Mouse (Mus musculus): ENCODE results near the gene Ldb2.
A peak's percentile ranks its signal among the peaks of the same experiment; 100 is the strongest.

The Ldb2 gene

DNA sequence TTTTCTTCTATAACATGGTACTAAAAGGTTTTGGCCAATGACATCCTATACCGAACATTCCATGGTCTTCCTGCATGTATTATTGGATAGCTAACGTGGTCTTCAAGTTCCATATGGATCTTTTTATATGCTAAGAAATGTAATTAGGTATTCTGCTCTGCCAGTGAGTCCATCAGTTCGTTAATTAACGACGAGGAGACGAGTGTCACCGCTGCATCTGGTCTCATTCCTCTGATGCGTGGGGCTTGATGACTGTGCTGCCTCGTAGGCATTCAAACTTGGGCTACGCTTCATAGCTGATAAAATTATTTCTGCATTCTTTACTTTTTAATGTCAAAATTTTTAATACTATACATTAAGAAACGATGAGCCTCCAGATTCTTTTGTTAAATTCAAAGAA is 251.0 kb downstream of the Ldb2 start:
- DNase-seq (ENCODE audit: low spot score in 2 of 2), result no peak

DNA sequence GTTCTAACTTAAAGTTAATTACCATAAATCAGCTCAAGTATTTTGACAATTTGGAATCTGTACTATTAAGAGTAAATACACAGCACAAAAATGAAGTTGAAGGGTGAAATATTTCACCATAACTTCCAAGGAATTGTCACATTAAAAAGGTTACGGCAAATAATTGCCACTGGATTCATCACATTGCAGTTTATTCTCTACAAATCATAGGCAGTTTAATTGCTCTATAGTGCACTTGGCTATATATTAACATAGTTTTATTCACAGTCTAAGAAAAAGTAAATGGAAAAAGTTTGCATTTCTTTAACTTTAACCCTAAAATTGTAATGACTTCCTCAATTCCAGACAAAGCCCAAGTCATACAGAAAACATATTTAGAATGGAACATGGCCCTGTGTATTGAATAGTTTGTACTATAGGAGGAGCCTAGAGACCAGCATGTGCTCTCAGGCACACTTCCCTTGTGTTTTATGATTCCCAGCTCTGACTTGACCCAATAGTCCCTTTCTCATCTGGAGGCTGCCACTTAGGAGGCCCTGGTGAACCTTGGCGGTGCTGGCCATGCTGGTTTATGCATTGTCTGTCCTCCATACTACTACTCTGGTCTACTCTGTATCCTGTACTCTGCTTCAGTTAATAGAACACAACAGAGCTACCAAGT is 255.9 kb downstream of the Ldb2 start:
- DNase-seq (ENCODE audit: low spot score in 2 of 2), result no peak

GRCm38 (mm10) chr5:44541748-44542147 is 257.7 kb downstream of the Ldb2 start:
- no peak for DNase-seq (ENCODE audit: low spot score in 2 of 2)

- DNase-seq (ENCODE audit: low spot score in 2 of 2), result no peak
Measured at GRCm38 (mm10) chr5:44538687-44539086, 260.8 kb downstream of the Ldb2 start.

GRCm38 (mm10) chr5:44538000-44538395 is 261.5 kb downstream of the Ldb2 start:
- DNase-seq (ENCODE audit: low spot score in 2 of 2), result peak; percentile 80 to 85

DNA sequence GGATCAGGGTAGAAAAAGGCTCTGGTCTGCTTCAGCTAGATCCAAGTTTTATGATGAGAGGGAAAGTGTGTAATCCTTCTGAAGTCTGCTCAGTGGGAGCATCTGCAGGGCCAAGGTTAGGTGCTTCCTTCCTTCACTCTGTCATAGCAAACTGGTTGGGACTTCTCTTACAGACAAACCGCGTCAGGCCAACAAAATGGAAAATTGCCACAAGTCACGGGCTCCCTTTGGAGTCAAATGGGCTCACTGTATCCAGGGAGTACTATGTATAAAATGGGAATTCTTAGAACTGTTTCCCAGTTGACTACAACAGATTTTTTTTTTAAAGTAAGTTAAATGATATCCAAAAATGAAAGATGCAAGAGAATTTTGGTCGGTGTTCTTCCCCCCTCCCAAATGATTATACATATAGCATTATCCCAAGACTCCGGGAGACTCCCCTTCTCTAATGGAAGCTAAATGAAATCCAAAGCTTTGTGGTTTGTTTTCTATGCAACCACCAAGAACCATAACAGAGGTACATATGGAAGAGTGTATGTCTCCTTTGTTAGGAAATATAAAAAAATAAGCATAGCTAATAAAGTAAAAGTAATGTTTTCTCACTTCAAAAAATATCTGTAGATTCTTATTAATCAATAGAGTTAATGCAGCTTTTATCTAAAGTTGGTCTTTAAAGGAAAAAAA is 262.0 kb downstream of the Ldb2 start:
- no peak for DNase-seq (ENCODE audit: low spot score in 2 of 2)

DNA sequence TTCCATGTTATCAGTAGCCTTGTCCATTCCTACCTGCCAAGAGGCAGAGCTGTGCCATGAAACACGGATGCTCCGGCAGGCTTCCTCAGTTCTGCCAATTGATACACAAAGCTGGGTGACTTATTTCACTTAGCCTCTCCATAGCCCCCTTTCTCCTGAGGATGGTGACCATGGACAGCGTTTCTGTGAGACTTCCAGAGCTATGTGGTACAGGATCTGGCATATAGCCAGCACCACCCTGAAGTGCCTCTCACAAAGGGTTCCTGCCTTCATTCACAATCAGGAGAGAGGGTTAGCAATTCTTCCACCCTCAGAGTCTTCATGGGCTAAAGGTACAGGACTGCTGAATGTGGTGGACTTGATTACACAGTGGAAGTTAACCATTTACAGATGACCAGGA is 270.0 kb downstream of the Ldb2 start:
- DNase-seq (ENCODE audit: low spot score in 2 of 2), result no peak

DNA sequence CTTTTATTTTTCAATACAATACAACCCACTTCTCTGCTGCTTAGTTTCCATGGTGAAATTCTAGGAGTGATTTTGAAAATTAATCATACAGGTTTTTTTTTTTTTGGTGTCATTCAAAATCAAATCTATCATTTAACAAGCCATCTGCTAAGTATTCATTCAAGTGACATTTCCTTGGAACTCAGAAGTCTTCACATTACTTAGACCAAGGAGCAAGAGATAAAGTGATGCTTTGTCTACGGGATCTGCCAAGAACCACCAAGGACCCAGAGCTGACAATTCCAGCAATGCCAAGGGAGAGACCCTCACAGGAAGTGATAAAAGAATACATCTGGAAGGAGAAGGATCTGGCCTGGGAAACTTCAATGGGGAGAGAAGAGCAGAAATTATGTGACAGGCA is 270.5 kb downstream of the Ldb2 start:
- DNase-seq (ENCODE audit: low spot score in 2 of 2), result no peak

DNA sequence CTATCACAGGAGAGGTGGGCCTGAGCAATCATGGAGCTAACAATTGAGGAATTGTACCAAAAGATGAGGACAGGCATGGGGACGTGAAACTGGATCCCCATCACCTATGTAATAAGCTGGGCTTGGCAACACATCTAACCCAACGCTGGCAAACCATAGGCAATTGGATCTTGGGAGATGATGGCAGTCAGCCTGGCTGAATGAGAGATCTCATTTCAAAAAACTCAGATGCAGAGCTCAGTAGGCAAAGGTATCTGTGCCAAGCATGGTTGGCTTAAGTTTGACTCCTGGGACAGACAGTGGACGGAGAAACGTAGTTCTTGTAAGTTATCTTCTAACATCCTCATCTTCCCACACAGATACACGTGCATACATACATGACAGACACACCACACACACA is 294.3 kb downstream of the Ldb2 start:
- no peak for DNase-seq (ENCODE audit: low spot score in 2 of 2)

DNA sequence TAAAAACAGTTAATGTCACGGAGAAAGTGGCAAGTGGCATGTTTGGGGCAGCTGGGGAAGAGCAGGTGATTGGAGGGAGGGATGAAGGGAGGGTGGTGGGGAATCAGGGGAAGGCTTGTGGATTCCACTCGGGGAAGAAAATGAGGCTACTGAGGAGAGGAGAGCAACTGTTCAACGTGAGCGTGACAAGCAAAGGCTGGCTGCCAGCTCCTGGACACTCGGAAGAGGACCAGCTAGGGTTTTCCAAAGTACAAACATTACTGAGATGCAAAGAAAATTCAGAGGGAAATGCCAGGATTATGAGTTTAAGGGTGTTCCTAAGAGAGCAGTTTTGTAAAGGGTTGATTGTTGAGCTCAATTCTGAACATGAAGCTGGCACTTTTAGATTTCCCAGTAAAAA is 294.7 kb downstream of the Ldb2 start:
- no peak for DNase-seq (ENCODE audit: low spot score in 2 of 2)

DNA sequence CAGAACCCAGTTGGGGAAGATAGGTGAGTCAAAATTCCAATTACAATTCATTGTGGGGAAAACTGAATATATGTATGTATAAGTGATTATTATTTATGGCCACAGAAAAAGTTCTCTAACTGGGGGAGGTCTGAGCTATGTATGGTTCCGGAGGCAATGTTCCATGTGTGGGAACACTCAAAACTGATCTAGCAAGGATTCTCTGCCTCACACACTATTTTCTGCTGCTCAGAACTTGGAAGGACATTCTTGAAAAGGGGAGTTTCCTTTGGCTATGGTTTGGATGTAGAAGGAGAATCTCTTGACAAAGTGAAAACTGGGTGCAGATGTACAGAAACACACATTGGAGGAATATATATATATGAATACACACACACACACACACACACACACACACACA is 301.3 kb downstream of the Ldb2 start:
- DNase-seq (ENCODE audit: low spot score in 2 of 2), result no peak

DNA sequence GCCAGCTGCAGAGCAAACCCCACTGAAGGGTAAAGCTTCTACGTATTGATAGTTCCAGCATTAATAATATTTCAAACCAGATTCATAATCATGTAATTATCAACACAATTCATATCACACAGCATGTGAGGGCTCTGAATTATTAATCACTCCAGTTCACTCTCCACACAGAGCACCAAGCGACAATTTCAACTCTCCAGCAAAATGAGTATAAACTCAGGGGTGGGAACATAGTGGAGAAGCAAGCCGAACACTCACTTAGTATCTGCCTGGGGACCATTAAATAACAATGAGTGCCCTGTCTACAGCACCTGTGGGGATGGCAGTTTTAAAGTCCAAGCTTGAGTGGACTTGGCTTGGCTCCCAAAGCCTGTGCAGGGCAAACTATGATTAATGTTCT is 302.6 kb downstream of the Ldb2 start:
- DNase-seq (ENCODE audit: low spot score in 2 of 2), result no peak

DNA sequence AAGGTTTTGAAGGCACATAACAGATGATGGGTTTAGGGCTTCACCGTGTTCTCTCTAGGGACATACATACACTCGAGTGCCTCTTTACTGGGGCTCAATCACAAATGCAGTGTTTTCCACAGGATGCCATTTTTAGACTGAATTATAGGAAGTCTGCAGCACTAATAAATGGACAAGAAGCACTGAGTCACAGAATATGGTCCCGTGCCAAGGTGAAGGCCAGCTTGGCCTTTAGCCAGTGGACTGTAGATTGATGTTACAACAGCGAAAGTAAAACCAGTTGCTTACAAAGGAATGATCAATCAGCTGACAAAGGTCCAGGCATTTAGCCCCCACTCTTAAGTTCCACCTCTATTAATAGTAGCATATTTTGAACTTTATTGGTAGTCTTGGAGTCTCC is 304.4 kb downstream of the Ldb2 start:
- DNase-seq (ENCODE audit: low spot score in 2 of 2), result no peak

- DNase-seq (ENCODE audit: low spot score in 2 of 2), result no peak
Measured at GRCm38 (mm10) chr5:44494133-44494532, 305.3 kb downstream of the Ldb2 start.

GRCm38 (mm10) chr5:44491526-44491925 is 308.0 kb downstream of the Ldb2 start:
- no peak for DNase-seq (ENCODE audit: low spot score in 2 of 2)

- no peak for DNase-seq (ENCODE audit: low spot score in 2 of 2)
Measured at GRCm38 (mm10) chr5:44490462-44490861, 309.0 kb downstream of the Ldb2 start.

DNA sequence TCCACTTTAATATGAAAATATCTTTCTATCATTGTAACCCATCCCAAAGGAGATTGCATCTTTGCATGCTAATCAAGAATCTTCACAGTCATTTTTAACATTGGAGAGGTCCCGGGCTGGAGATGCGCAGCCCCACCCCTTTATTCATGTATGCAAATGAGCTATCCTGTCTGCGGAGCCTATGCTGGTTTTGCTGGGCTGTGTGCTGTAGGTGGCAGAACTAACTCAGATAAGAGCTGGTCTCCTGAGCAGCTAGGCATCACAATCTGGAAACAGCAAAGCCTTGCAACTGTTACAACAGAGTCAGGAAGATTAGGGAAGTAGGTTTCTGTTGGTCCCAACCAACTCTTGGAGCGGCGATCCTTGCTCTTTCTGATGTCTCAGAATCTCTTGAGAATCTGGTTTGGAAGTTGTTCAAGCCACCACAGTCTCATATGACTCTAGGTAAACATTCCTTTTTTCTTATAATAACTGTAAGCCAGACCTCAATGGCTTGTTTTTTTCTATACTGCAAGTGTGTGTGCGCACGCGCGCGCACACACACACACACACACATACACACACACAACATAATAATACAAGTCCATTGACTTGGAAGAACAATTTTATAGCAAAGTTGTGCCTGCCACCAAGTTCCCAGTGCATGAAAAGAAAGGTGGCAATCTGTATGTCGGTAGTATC is 315.9 kb downstream of the Ldb2 start:
- peak; percentile 20 to 25 for DNase-seq (ENCODE audit: low spot score in 2 of 2)

GRCm38 (mm10) chr5:44481406-44481805 is 318.1 kb downstream of the Ldb2 start:
- no peak for DNase-seq (ENCODE audit: low spot score in 2 of 2)

DNA sequence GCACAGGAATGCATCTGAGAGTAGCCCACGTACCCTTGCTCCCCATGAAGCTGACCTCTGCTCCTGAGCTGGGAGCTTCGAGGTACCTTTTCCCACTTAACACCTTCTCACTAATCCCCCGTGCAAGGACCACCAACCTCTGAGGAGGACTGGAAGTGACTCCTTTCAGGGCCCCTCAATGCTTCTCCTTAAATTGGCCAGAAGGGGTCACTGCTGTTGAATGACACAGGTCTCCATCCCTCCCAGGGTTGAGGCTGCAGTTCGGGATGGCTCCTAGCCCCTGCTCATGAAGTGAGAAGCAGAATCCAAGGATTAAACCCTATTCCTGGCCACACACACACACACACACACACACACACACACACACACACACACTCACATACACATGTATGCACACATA is 323.1 kb downstream of the Ldb2 start:
- no peak for DNase-seq (ENCODE audit: low spot score in 2 of 2)

- no peak for DNase-seq (ENCODE audit: low spot score in 2 of 2)
Measured at GRCm38 (mm10) chr5:44475543-44475942, 323.9 kb downstream of the Ldb2 start.

- DNase-seq (ENCODE audit: low spot score in 2 of 2), result no peak
Measured at GRCm38 (mm10) chr5:44473857-44474762, 325.4 kb downstream of the Ldb2 start.

DNA sequence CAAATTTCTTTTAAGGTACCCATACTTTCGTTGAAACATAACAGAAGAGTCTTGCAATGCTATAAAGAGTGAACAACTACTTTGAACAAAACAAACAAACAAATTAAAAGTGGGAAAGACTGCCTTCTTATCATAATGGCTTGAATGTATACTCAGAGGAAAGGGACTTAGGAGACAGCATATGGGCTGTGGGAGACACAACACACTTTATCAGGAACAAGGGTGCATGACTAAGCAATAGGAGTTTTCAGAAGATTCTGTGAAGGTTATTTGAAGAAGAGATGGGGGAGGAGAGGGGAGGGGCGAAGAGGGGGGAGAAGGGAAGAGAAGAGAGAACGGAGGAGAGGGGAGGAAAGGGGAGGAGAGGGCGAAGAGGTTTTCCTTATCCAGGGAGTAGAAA is 334.2 kb downstream of the Ldb2 start:
- no peak for DNase-seq (ENCODE audit: low spot score in 2 of 2)

Data from frontal cortex, postnatal 10 days (tissue).